Mouse (Mus musculus) MEL (cell line): ENCODE data around the gene Fars2. TPM values are rescaled to one million over a fixed set of nuclear protein-coding genes. Genes with fewer than 3 reads are reported as not detected.

Experiments
- DNase-seq: peaks from one replicate; pipeline ENCODE4 v3.0.0; 2011; ENCODE audit warnings: low read depth, low spot score
- H3K27ac ChIP-seq: 2 replicates; pipeline ENCODE4 v1.5.1; 2012; ENCODE audit warnings: low read depth, mild to moderate bottlenecking, control low read depth, low read length, moderate library complexity; ENCODE audit not compliant: control insufficient read depth
- H3K27me3 ChIP-seq, 2 experiments: fragments of 150-350 bp in 1 of 2; sonication (generic) in 1 of 2; 2 replicates each; pipeline ENCODE4 v1.6.1; 2012; ENCODE audit warnings: low read length in 2 of 2, mild to moderate bottlenecking in 2 of 2, improper control_type of control experiment in 1 of 2, moderate library complexity in 1 of 2; ENCODE audit not compliant: insufficient read depth in 2 of 2, control insufficient read depth in 1 of 2
- H3K36me3 ChIP-seq, 2 experiments: 2 replicates each; pipeline ENCODE4 v1.6.1; 2012 to 2014; ENCODE audit warnings: low read length in 2 of 2, improper control_type of control experiment in 1 of 2, inconsistent platforms in 1 of 2, mild to moderate bottlenecking in 1 of 2; ENCODE audit not compliant: insufficient read depth in 2 of 2, control insufficient read depth in 1 of 2
- H3K4me1 ChIP-seq, 2 experiments: fragments of 150-350 bp in 1 of 2; sonication (generic) in 1 of 2; 2 replicates each; pipeline ENCODE4 v1.6.1; 2012; ENCODE audit warnings: low read length in 2 of 2, improper control_type of control experiment in 1 of 2, mild to moderate bottlenecking in 1 of 2; ENCODE audit not compliant: insufficient read depth in 2 of 2, control insufficient read depth in 1 of 2
- H3K4me3 ChIP-seq, 2 experiments: fragments of 150-350 bp in 1 of 2; sonication (generic) in 1 of 2; 2 replicates each; pipeline ENCODE4 v1.5.1; 2012; ENCODE audit warnings: low read depth in 2 of 2, low read length in 2 of 2, mild to moderate bottlenecking in 2 of 2, moderate library complexity in 2 of 2, control low read depth in 1 of 2, improper control_type of control experiment in 1 of 2; ENCODE audit not compliant: control insufficient read depth in 1 of 2, insufficient read depth in 1 of 2
- H3K79me2 ChIP-seq: 2 replicates; pipeline ENCODE4 v1.6.1; 2012; ENCODE audit warnings: mild to moderate bottlenecking, low read length, moderate library complexity; ENCODE audit not compliant: control insufficient read depth, poor library complexity, insufficient read depth
- H3K9ac ChIP-seq: 2 replicates; pipeline ENCODE4 v1.6.1; 2012; ENCODE audit warnings: low read depth, mild to moderate bottlenecking, control low read depth, low read length, moderate library complexity; ENCODE audit not compliant: control insufficient read depth, poor library complexity, severe bottlenecking
- H3K9me3 ChIP-seq: fragments of 150-350 bp; sonication (generic); replicated peaks from 2 replicates; pipeline ENCODE4 v1.6.1; 2012; ENCODE audit warnings: mild to moderate bottlenecking, low read length, improper control_type of control experiment, moderate library complexity; ENCODE audit not compliant: insufficient read depth
- BHLHE40 ChIP-seq: IDR thresholded peaks from 2 replicates; pipeline ENCODE4 v1.6.1; 2012; ENCODE audit warnings: low read depth, mild to moderate bottlenecking, inconsistent platforms, low read length, improper control_type of control experiment, borderline replicate concordance
- CHD2 ChIP-seq: IDR thresholded peaks from 2 replicates; pipeline ENCODE4 v1.6.1; 2011; ENCODE audit warnings: low read length, improper control_type of control experiment
- CTCF ChIP-seq, 3 experiments: IDR thresholded peaks in 2 of 3; conservative IDR thresholded peaks in 1 of 3; 2 replicates each; pipeline ENCODE4 v1.5.1; 2011 to 2012; ENCODE audit warnings: low read length in 3 of 3, low read depth in 2 of 3, mild to moderate bottlenecking in 2 of 3, improper control_type of control experiment in 1 of 3, inconsistent platforms in 1 of 3, mixed read lengths in 1 of 3, moderate library complexity in 1 of 3; ENCODE audit not compliant: control insufficient read depth in 1 of 3, insufficient read depth in 1 of 3, poor library complexity in 1 of 3, severe bottlenecking in 1 of 3
- E2F4 ChIP-seq: IDR thresholded peaks from 2 replicates; pipeline ENCODE4 v1.6.1; 2011; ENCODE audit warnings: low read depth, low read length, improper control_type of control experiment, borderline replicate concordance
- ELF1 ChIP-seq: IDR thresholded peaks from 2 replicates; pipeline ENCODE4 v1.6.1; 2014; ENCODE audit warnings: low read depth, mild to moderate bottlenecking, inconsistent platforms, low read length, improper control_type of control experiment, moderate library complexity
- ETS1 ChIP-seq: IDR thresholded peaks from 2 replicates; pipeline ENCODE4 v1.6.1; 2012; ENCODE audit warnings: low read depth, mild to moderate bottlenecking, inconsistent platforms, low read length, improper control_type of control experiment, moderate library complexity
- GABPA ChIP-seq: IDR thresholded peaks from 2 replicates; pipeline ENCODE4 v1.6.1; 2012; ENCODE audit warnings: low read depth, mild to moderate bottlenecking, inconsistent platforms, low read length, improper control_type of control experiment, moderate library complexity
- GATA1 ChIP-seq: IDR thresholded peaks from 2 replicates; pipeline ENCODE4 v1.6.1; 2011; ENCODE audit warnings: low read depth, low read length, improper control_type of control experiment
- HCFC1 ChIP-seq: IDR thresholded peaks from 2 replicates; pipeline ENCODE4 v1.6.1; 2012; ENCODE audit warnings: low read depth, mild to moderate bottlenecking, inconsistent platforms, low read length, improper control_type of control experiment, moderate library complexity
- JUND ChIP-seq: IDR thresholded peaks from 2 replicates; pipeline ENCODE4 v1.6.1; 2011; ENCODE audit warnings: low read depth, mild to moderate bottlenecking, improper control_type of control experiment, low read length
- MAFK ChIP-seq: IDR thresholded peaks from 2 replicates; pipeline ENCODE4 v1.6.1; 2011; ENCODE audit warnings: low read depth, mild to moderate bottlenecking, low read length, improper control_type of control experiment, borderline replicate concordance
- MAZ ChIP-seq: IDR thresholded peaks from 2 replicates; pipeline ENCODE4 v1.6.1; 2012; ENCODE audit warnings: low read depth, mild to moderate bottlenecking, inconsistent platforms, low read length, improper control_type of control experiment
- MEF2A ChIP-seq: IDR thresholded peaks from 2 replicates; pipeline ENCODE4 v1.6.1; 2014; ENCODE audit warnings: low read depth, mild to moderate bottlenecking, inconsistent platforms, low read length, improper control_type of control experiment; ENCODE audit not compliant: poor library complexity, insufficient replicate concordance, severe bottlenecking; ENCODE audit errors: extremely low read depth
- MYC ChIP-seq: IDR thresholded peaks from 2 replicates; pipeline ENCODE4 v1.6.1; 2011; ENCODE audit warnings: low read depth, mild to moderate bottlenecking, low read length, improper control_type of control experiment, moderate library complexity
- NRF1 ChIP-seq: IDR thresholded peaks from 2 replicates; pipeline ENCODE4 v1.6.1; 2014; ENCODE audit warnings: low read depth, mild to moderate bottlenecking, inconsistent platforms, low read length, improper control_type of control experiment, moderate library complexity; ENCODE audit not compliant: poor library complexity, insufficient read depth, severe bottlenecking
- POLR2AphosphoS2 ChIP-seq: IDR thresholded peaks from 2 replicates; pipeline ENCODE4 v1.6.1; 2011; ENCODE audit warnings: low read length, improper control_type of control experiment
- POLR2AphosphoS5 ChIP-seq: IDR thresholded peaks from 2 replicates; pipeline ENCODE4 v1.6.1; 2012; ENCODE audit warnings: low read depth, borderline replicate concordance, mild to moderate bottlenecking, inconsistent platforms, low read length, moderate library complexity, mixed read lengths
- RAD21 ChIP-seq: IDR thresholded peaks from 2 replicates; pipeline ENCODE4 v1.6.1; 2011; ENCODE audit warnings: mild to moderate bottlenecking, low read depth, low read length, improper control_type of control experiment
- RCOR1 ChIP-seq: IDR thresholded peaks from 2 replicates; pipeline ENCODE4 v1.6.1; 2012; ENCODE audit warnings: low read depth, mild to moderate bottlenecking, inconsistent platforms, low read length, improper control_type of control experiment
- SMC3 ChIP-seq: IDR thresholded peaks from 2 replicates; pipeline ENCODE4 v1.6.1; 2011; ENCODE audit warnings: low read depth, low read length, improper control_type of control experiment
- TCF12 ChIP-seq: IDR thresholded peaks from 2 replicates; pipeline ENCODE4 v1.6.1; 2014; ENCODE audit warnings: low read depth, mild to moderate bottlenecking, inconsistent platforms, low read length, improper control_type of control experiment, moderate library complexity
- UBTF ChIP-seq: IDR thresholded peaks from 2 replicates; pipeline ENCODE4 v1.6.1; 2012; ENCODE audit warnings: low read depth, mild to moderate bottlenecking, inconsistent platforms, low read length, improper control_type of control experiment, moderate library complexity, borderline replicate concordance; ENCODE audit not compliant: insufficient read depth
- ZMIZ1 ChIP-seq: IDR thresholded peaks from 2 replicates; pipeline ENCODE4 v1.6.1; 2012; ENCODE audit warnings: low read depth, mild to moderate bottlenecking, inconsistent platforms, low read length, improper control_type of control experiment, moderate library complexity
- ZNF384 ChIP-seq: IDR thresholded peaks from 2 replicates; pipeline ENCODE4 v1.6.1; 2012; ENCODE audit warnings: low read depth, mild to moderate bottlenecking, inconsistent platforms, low read length, improper control_type of control experiment
- polyA plus RNA-seq, 2 experiments: library from polyadenylated mRNA; stranded (reverse) in 1 of 2; unstranded in 1 of 2; fragments of >175 nt in 1 of 2; fragments of >200 nt in 1 of 2; gene quantifications; 2 replicates each; pipeline versions ENCODE4 v1.2.1 to v1.2.4; 2012; ENCODE audit warnings: low replicate concordance in 2 of 2, low read depth in 1 of 2; ENCODE audit not compliant: insufficient read length in 2 of 2, insufficient read depth in 1 of 2, missing spikeins in 1 of 2
- total RNA-seq: library from RNA; depleted of rRNA; stranded (reverse); fragments of 300-350 nt; gene quantifications from 2 replicates; pipeline ENCODE4 v1.2.3, GENCODE M21; 2012

Fars2 gene
- total and polyA plus RNA-seq, 3 experiments, result 32.6 to 39.2 TPM; not detected in 1

DNA sequence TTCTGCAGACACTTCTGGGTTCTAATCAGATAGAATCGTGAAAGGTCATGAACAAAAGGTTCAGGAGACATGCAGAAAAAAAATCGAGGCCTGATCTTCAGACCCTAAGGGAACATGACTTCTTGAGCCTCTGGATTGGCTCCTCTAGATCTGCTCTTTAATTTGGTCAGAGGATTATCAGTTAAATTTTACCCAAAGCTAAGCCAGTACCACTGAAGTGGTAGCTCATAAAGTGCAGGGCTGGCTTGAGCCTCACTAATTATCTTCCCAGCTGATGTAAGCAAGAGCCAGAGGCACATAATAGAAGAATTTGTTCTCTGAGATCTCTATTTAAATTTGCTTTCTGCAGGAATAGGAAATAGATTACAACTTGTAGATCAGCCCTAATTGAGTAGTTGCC is 188.1 kb downstream of the Fars2 start:
- Histone ChIP-seq H3K4me3 (no peak overlapping the region), H3K9ac (no peak overlapping the region), H3K27me3 (no peaks in the 10 kb centered on the region), H3K4me1 (no peaks in the 10 kb centered on the region), H3K79me2 (no peaks in the 10 kb centered on the region), H3K9me3 (no peaks in the 10 kb centered on the region), H3K36me3 (no peaks in the 10 kb centered on the region), H3K27ac (no peak overlapping the region)
- DNase-seq, result no peak
- TF ChIP-seq E2F4, result no peak
- TF ChIP-seq RCOR1, result no peak
- TF ChIP-seq ETS1, result no peak
- TF ChIP-seq ELF1, result no peak
- TF ChIP-seq ZMIZ1, result no peak
- TF ChIP-seq POLR2AphosphoS2, result no peak
- TF ChIP-seq JUND, result no peak
- no peak for TF ChIP-seq NRF1
- TF ChIP-seq CTCF (IDR thresholded peaks at IDR 0.05 in 2 of 3, conservative IDR thresholded peaks at IDR 0.05 in 1 of 3; ENCODE audit: control insufficient read depth in 1 of 3, insufficient read depth in 1 of 3, low read depth in 2 of 3, low read length in 3 of 3, poor library complexity in 1 of 3, severe bottlenecking in 1 of 3), result no peak
- TF ChIP-seq MAZ, result no peak
- TF ChIP-seq HCFC1, result no peak
- no peak for TF ChIP-seq POLR2AphosphoS5
- TF ChIP-seq GATA1, result no peak
- no peak for TF ChIP-seq MEF2A
- TF ChIP-seq UBTF, result no peak
- TF ChIP-seq SMC3, result no peak
- TF ChIP-seq TCF12, result no peak
- no peak for TF ChIP-seq CHD2

GRCm38 (mm10) chr13:36307386-36307785 is 190.2 kb downstream of the Fars2 start:
- DNase-seq, result no peak
- TF ChIP-seq MAFK, result no peak
- no peak for TF ChIP-seq ZNF384
- TF ChIP-seq SMC3, result no peak
- TF ChIP-seq MYC, result no peak
- TF ChIP-seq GATA1, result no peak
- TF ChIP-seq E2F4, result no peak
- no peak for TF ChIP-seq MAZ
- TF ChIP-seq MEF2A, result no peak
- no peak for TF ChIP-seq BHLHE40
- TF ChIP-seq GABPA, result no peak
- no peak for TF ChIP-seq RCOR1
- TF ChIP-seq RAD21, result no peak
- TF ChIP-seq, all 39 proteins: peak for 0
- Histone ChIP-seq H3K4me3 (no peak overlapping the region), H3K79me2 (no peaks in the 10 kb centered on the region), H3K36me3 (no peaks in the 10 kb centered on the region), H3K9ac (no peak overlapping the region), H3K27ac (no peak overlapping the region), H3K9me3 (no peaks in the 10 kb centered on the region), H3K4me1 (no peaks in the 10 kb centered on the region), H3K27me3 (no peaks in the 10 kb centered on the region)
